ENCODE assay signal across 12 mouse cellular contexts in the genomic region with DNA sequence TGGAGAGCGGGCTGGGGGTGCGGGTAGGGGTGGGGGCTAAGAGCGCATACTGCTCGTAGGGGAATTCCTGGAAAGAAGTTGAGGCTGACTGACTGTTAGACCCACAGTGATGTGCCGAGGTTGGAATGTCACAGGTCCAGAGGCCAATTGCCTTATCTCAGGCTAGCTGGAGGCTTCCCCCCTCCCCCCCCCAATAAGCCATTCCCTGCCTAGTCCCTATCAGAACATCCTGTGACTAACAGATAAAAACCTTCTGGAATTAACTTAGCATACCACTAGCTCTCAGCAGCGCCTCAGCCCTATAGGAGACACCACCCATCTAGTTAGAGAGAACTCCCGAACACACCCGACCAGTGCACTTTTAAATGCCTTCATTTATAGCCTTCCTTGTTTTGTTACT. TPM values are rescaled to one million over a fixed set of nuclear protein-coding genes. Genes with fewer than 3 reads are reported as not detected.
DNase-seq lines count a peak whose midpoint lies in the region; ATAC-seq and TF ChIP-seq lines count a peak whose summit lies in the region.
"Had no signal": no experiment of that assay in that cellular context is flagged by ENCODE, and none has a peak within 500 bp of the region (broad histone marks: within the 10 kb centered on the region; RNA-seq: fewer than 3 reads in every experiment).

No protein-coding gene starts in this region.

- peak overlapping the region; percentile 58 for H3K4me2 ChIP-seq in liver, embryonic 14.5 days (ENCODE audit: low read depth)
- H3K4me2 ChIP-seq: hindbrain, embryonic 14.5 days; midbrain, embryonic 15.5 days had no signal

- no peaks in the 10 kb centered on the region for H3K27me3 ChIP-seq in heart, embryonic 10.5 days (ENCODE audit: insufficient read depth, poor library complexity, severe bottlenecking)
- no peaks in the 10 kb centered on the region for H3K27me3 ChIP-seq in liver, embryonic 14.5 days (ENCODE audit: control insufficient read depth, insufficient read depth, low read length)
- H3K27me3 ChIP-seq: midbrain, embryonic 15.5 days had no signal

- 7% methylated on average over 8 of the region's 8 CpGs for WGBS in heart, embryonic 10.5 days
- 7% methylated on average over 8 of the region's 8 CpGs for WGBS in liver, embryonic 14.5 days (ENCODE audit: insufficient replicate concordance)

- peak overlapping the region; percentile 47 for H3K9ac ChIP-seq in liver, embryonic 14.5 days (replicated peaks)
- H3K9ac ChIP-seq: hindbrain, embryonic 14.5 days; midbrain, embryonic 15.5 days had no signal

- H3K9me3 ChIP-seq in heart, embryonic 10.5 days: no peaks in the 10 kb centered on the region
- no peaks in the 10 kb centered on the region for H3K9me3 ChIP-seq in liver, embryonic 14.5 days (ENCODE audit: control insufficient read depth, low read length)
- H3K9me3 ChIP-seq: midbrain, embryonic 15.5 days had no signal

- H3K27ac ChIP-seq in heart, embryonic 10.5 days: peak overlapping the region; percentile 76
- H3K27ac ChIP-seq in liver, embryonic 14.5 days: peak overlapping the region; percentile 38
- H3K27ac ChIP-seq: hindbrain, embryonic 14.5 days; midbrain, embryonic 15.5 days had no signal

- TF ChIP-seq EP300 in liver, embryonic 14.5 days (IDR thresholded peaks at IDR 0.05; ENCODE audit: low read depth): peak; percentile 82

- peak; percentile 97 for ATAC-seq in liver, embryonic 14.5 days (ENCODE audit: insufficient read depth)
- ATAC-seq: midbrain, embryonic 15.5 days had no signal

- H3K4me1 ChIP-seq in heart, embryonic 10.5 days: peaks cover 99% of the 10 kb centered on the region
- peaks cover 32 to 56% of the 10 kb centered on the region in 2 experiments for H3K4me1 ChIP-seq in liver, embryonic 14.5 days (replicated peaks; ENCODE audit: control insufficient read depth in 2 of 2, insufficient read depth in 2 of 2, low read length in 1 of 2)
- H3K4me1 ChIP-seq: midbrain, embryonic 15.5 days had no signal

- peaks cover 3% of the 10 kb centered on the region; the same call in 1 of the 2 replicates for H3K36me3 ChIP-seq in heart, embryonic 10.5 days
- no peaks in the 10 kb centered on the region for H3K36me3 ChIP-seq in liver, embryonic 14.5 days (replicated peaks; ENCODE audit: control insufficient read depth, insufficient read depth, low read depth)
- H3K36me3 ChIP-seq: midbrain, embryonic 15.5 days had no signal

- peak; percentile 88 for DNase-seq in heart, embryonic 10.5 days (ENCODE audit: low spot score)
- no peak for DNase-seq in heart, adult 9 months (ENCODE audit: low spot score in 2 of 2)
- peak; percentile 88 for DNase-seq in 3T3-L1 (ENCODE audit: low read depth, low spot score)
- peak; percentile 52 for DNase-seq in c-Kit-negative CD71-positive TER-119-positive erythroid progenitor cells, embryonic 14.5 days (ENCODE audit: low read depth, low spot score)
- peak; percentile 64 to 69 (median 69) for DNase-seq in liver, embryonic 14.5 days (ENCODE audit: low read depth in 3 of 3, low spot score in 3 of 3)
- no peak for DNase-seq in urinary bladder, adult 18-20 months (ENCODE audit: low spot score in 2 of 2)
- DNase-seq in spleen, postnatal 4 days (ENCODE audit: low spot score in 2 of 2): no peak
- DNase-seq in layer of hippocampus, postnatal 25 days (ENCODE audit: extremely low spot score in 1 of 2, low spot score in 1 of 2): no peak
- DNase-seq: cerebellum, adult 11-12 months; kidney, postnatal 4 days had no signal

- TF ChIP-seq CTCF in liver, embryonic 14.5 days (IDR thresholded peaks at IDR 0.05; ENCODE audit: low read depth): no peak

- peak overlapping the region; percentile 22 for H3K4me3 ChIP-seq in heart, embryonic 10.5 days
- H3K4me3 ChIP-seq in liver, embryonic 14.5 days (ENCODE audit: insufficient read depth in 1 of 2, low read depth in 2 of 2, low read length in 2 of 2): no peak overlapping the region
- H3K4me3 ChIP-seq: midbrain, embryonic 15.5 days had no signal

RNA-seq across cellular contexts. Expression of gene Sh3bp5, which starts 31.9 kb away (rescaled TPM):
- polyA plus RNA-seq in heart, embryonic 10.5 days (2016; fragmentation: Nextera tagmentation; extraction: Ambion mirVana): 26.5 and 30.1 TPM in 2 replicates
- polyA plus RNA-seq in liver, embryonic 14.5 days (2012; rRNA removed): 9.8 and 14.7 TPM in 2 replicates
- polyA plus RNA-seq in liver, embryonic 14.5 days (2014; fragmentation: Nextera tagmentation; extraction: Ambion mirVana): 6.4 and 6.9 TPM in 2 replicates
- total RNA-seq in layer of hippocampus, postnatal 25 days (2021): 100 to 1,000 TPM; 135 to 147 TPM

Comparison
In these comparisons a context has a peak if more than half of its experiments do, and no peak if none do; other contexts are left out.
1. DNase-seq: peak in heart, embryonic 10.5 days (single experiment), 3T3-L1 (single experiment), c-Kit-negative CD71-positive TER-119-positive erythroid progenitor cells, embryonic 14.5 days (single experiment) and liver, embryonic 14.5 days (3 of 3); none in heart, adult 9 months (0 of 2), urinary bladder, adult 18-20 months (0 of 2), spleen, postnatal 4 days (0 of 2) and layer of hippocampus, postnatal 25 days (0 of 2).